8 mouse cellular contexts compared by ENCODE assay signal in the genomic region with DNA sequence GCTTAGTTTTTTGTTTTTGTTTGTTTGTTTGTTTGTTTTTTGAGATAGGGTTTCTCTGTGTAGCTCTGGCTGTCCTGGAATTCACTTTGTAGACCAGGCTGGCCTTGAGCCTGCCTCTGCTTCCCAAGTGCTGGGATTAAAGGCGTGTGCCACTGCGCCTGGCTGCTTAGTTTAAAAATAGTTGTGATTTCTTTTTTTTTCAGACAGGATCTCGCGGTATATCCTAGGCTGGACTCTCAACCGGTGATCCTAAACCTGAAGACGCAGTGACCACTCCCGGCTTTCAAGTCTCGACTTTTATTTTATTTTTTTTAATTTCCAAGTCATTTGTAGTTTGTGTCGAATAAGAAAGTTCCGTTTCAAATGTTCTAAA. TPM values are rescaled to one million over a fixed set of nuclear protein-coding genes. Genes with fewer than 3 reads are reported as not detected.
DNase-seq lines count a peak whose midpoint lies in the region; ATAC-seq and TF ChIP-seq lines count a peak whose summit lies in the region.

No protein-coding gene starts in this region.

- H3K9me3 ChIP-seq in intestine, embryonic 15.5 days, result no peaks in the 10 kb centered on the region
- no peaks in the 10 kb centered on the region for H3K9me3 ChIP-seq in midbrain, embryonic 13.5 days

- no peaks in the 10 kb centered on the region for H3K27me3 ChIP-seq in intestine, embryonic 15.5 days (replicated peaks)
- H3K27me3 ChIP-seq in midbrain, embryonic 13.5 days, result no peaks in the 10 kb centered on the region

- 13% methylated on average over 10 of the region's 10 CpGs for WGBS in intestine, embryonic 15.5 days
- WGBS in midbrain, embryonic 13.5 days, result 24% methylated on average over 10 of the region's 10 CpGs

- H3K4me2 ChIP-seq in intestine, embryonic 15.5 days (replicated peaks), result peak overlapping the region; percentile 58
- peak overlapping the region; percentile 53 for H3K4me2 ChIP-seq in midbrain, embryonic 13.5 days (replicated peaks)

- peak overlapping the region; percentile 36; the same call in 1 of the 2 replicates for H3K4me3 ChIP-seq in embryonic fibroblast, embryonic 13.5 days (ENCODE audit: insufficient read depth, low read length)
- peak overlapping the region; percentile 47; the same call in 1 of the 2 replicates for H3K4me3 ChIP-seq in intestine, embryonic 15.5 days (replicated peaks)
- H3K4me3 ChIP-seq in midbrain, embryonic 13.5 days (replicated peaks), result peak overlapping the region; percentile 56; the same call in 1 of the 2 replicates

- H3K4me1 ChIP-seq in embryonic fibroblast, embryonic 13.5 days (ENCODE audit: control insufficient read depth, insufficient read depth, low read length), result no peaks in the 10 kb centered on the region
- H3K4me1 ChIP-seq in intestine, embryonic 15.5 days (replicated peaks), result no peaks in the 10 kb centered on the region
- H3K4me1 ChIP-seq in midbrain, embryonic 13.5 days (replicated peaks), result no peaks in the 10 kb centered on the region

- peak; percentile 11 for DNase-seq in embryo, embryonic 10 days (ENCODE audit: low spot score)
- DNase-seq in embryo, embryonic 9.5 days (ENCODE audit: extremely low spot score), result no peak
- peak; percentile 79 for DNase-seq in 3T3-L1 (ENCODE audit: low read depth, low spot score)
- DNase-seq in urinary bladder, postnatal 4 days (ENCODE audit: low spot score in 2 of 2), result no peak
- no peak for DNase-seq in right cerebral cortex, postnatal 14 days

- no peaks in the 10 kb centered on the region for H3K36me3 ChIP-seq in intestine, embryonic 15.5 days
- no peaks in the 10 kb centered on the region for H3K36me3 ChIP-seq in midbrain, embryonic 13.5 days

- ATAC-seq in intestine, embryonic 15.5 days, result peak; percentile 81
- peak; percentile 84 for ATAC-seq in midbrain, embryonic 13.5 days

- peak overlapping the region; percentile 92 for H3K27ac ChIP-seq in embryonic fibroblast, embryonic 13.5 days (ENCODE audit: insufficient read depth, low read length)
- no peak overlapping the region for H3K27ac ChIP-seq in intestine, embryonic 15.5 days
- no peak overlapping the region for H3K27ac ChIP-seq in midbrain, embryonic 13.5 days

- TF ChIP-seq CTCF in embryonic fibroblast, embryonic 13.5 days (IDR thresholded peaks at IDR 0.05; ENCODE audit: borderline replicate concordance, insufficient read depth, low read length), result no peak

- no peak for TF ChIP-seq POLR2A in embryonic fibroblast, embryonic 13.5 days (IDR thresholded peaks at IDR 0.05; ENCODE audit: low read depth, low read length)

- no peak overlapping the region for H3K9ac ChIP-seq in intestine, embryonic 15.5 days
- H3K9ac ChIP-seq in midbrain, embryonic 13.5 days (replicated peaks), result no peak overlapping the region

RNA-seq across cellular contexts. Expression of a gene that starts 16.9 kb away (rescaled TPM):
- polyA plus RNA-seq in embryonic fibroblast, embryonic 13.5 days (2011; ENCODE audit: insufficient read length, low read depth, missing spikeins), result 485 and 547 TPM in 2 replicates
- polyA plus RNA-seq in intestine, embryonic 15.5 days (2015; fragmentation: Nextera tagmentation; extraction: Ambion mirVana), result 149 and 158 TPM in 2 replicates
- 53.8 and 56.4 TPM in 2 replicates for polyA plus RNA-seq in midbrain, embryonic 13.5 days (2015; fragmentation: Nextera tagmentation; extraction: Ambion mirVana)

Comparison
In these comparisons a context has a peak if more than half of its experiments do, and no peak if none do; other contexts are left out.
1. DNase-seq: peak in embryo, embryonic 10 days (single experiment) and 3T3-L1 (single experiment); none in embryo, embryonic 9.5 days (single experiment), urinary bladder, postnatal 4 days (0 of 2) and right cerebral cortex, postnatal 14 days (single experiment).
2. Peak in every context shown above with its lines, with median percentiles within 50 percentile points of each other: H3K4me3 ChIP-seq.